Mouse (Mus musculus) 416B (cell line): ENCODE results near the gene Heca.
"Not testable (repeated sequence)": the region's sequence is repeated elsewhere in the genome, so short reads cannot be mapped to it uniquely, and the experiment has no call there.

Experiments used
- DNase-seq: peaks from one replicate; pipeline ENCODE4 v3.0.0; 2011; ENCODE audit warnings: low read depth

Heca gene

GRCm38 (mm10) chr10:17947960-17948730, at the start of gene Heca:
Heca (minus strand) TSS chr10:17948067.
- DNase-seq, result peak; percentile 85

- DNase-seq, result peak; percentile 26
These were observed 42.7 kb upstream of the Heca start for GRCm38 (mm10) chr10:17990576-17990975.

- DNase-seq, result peak; percentile 11
These were observed 41.3 kb upstream of the Heca start for GRCm38 (mm10) chr10:17989136-17989535.

GRCm38 (mm10) chr10:17987823-17988423, 40.1 kb upstream of the Heca start:
- DNase-seq, result no peak

GRCm38 (mm10) chr10:17983313-17983712, 35.4 kb upstream of the Heca start:
- DNase-seq, result no peak

GRCm38 (mm10) chr10:17966090-17966489, 18.2 kb upstream of the Heca start:
- DNase-seq, result no peak

- no peak for DNase-seq
These were observed 2.9 kb upstream of the Heca start for GRCm38 (mm10) chr10:17950761-17951160.

GRCm38 (mm10) chr10:17947175-17947906, 526 bp downstream of the Heca start:
- DNase-seq, result peak; percentile 42

GRCm38 (mm10) chr10:17946799-17947174, 1.1 kb downstream of the Heca start:
- peak; percentile 47 for DNase-seq

GRCm38 (mm10) chr10:17946046-17946445, 1.8 kb downstream of the Heca start:
- no peak for DNase-seq

GRCm38 (mm10) chr10:17933622-17934021, 14.2 kb downstream of the Heca start:
- DNase-seq, result no peak

- no peak for DNase-seq
These were observed 15.7 kb downstream of the Heca start for GRCm38 (mm10) chr10:17932131-17932530.

GRCm38 (mm10) chr10:17931157-17931556, 16.7 kb downstream of the Heca start:
- DNase-seq, result peak; percentile 55

GRCm38 (mm10) chr10:17930445-17931083, 17.3 kb downstream of the Heca start:
- DNase-seq, result peak; percentile 21

- DNase-seq, result peak; percentile 37
These were observed 22.7 kb downstream of the Heca start for GRCm38 (mm10) chr10:17925200-17925599.

- peak; percentile 42 for DNase-seq
These were observed 23.7 kb downstream of the Heca start for GRCm38 (mm10) chr10:17924166-17924565.

GRCm38 (mm10) chr10:17921381-17921780, 26.5 kb downstream of the Heca start:
- DNase-seq, result no peak

GRCm38 (mm10) chr10:17919971-17920370, 27.9 kb downstream of the Heca start:
- peak; percentile 55 for DNase-seq

- peak; percentile 92 for DNase-seq
These were observed 28.8 kb downstream of the Heca start for GRCm38 (mm10) chr10:17919032-17919431.

GRCm38 (mm10) chr10:17908731-17909130, 39.1 kb downstream of the Heca start:
- no peak for DNase-seq

- DNase-seq, result not testable (repeated sequence)
These were observed 41.5 kb downstream of the Heca start for GRCm38 (mm10) chr10:17906405-17906804.

- DNase-seq, result no peak
These were observed 44.4 kb downstream of the Heca start for GRCm38 (mm10) chr10:17903449-17903848.
